Mouse (Mus musculus): ENCODE measurements at regions not wholly inside any gene's neighbourhood (a gene's known extent, or its start where the extent isn't known, plus 50 kb on each side); places are given as distances from the start of the nearest gene placed in this dataset.

GRCm38 (mm10) chr17:85758581-85759098, 70.6 kb upstream of the Six2 start:
- DNase-seq (ENCODE audit: low spot score), result no peak

- no peak for DNase-seq (ENCODE audit: low spot score)
Observed at GRCm38 (mm10) chr17:85757647-85758046, 69.6 kb upstream of the Six2 start.

- no peak for DNase-seq (ENCODE audit: low spot score)
Observed at GRCm38 (mm10) chr17:85755557-85755956, 67.5 kb upstream of the Six2 start.

GRCm38 (mm10) chr17:85748649-85749081, 60.6 kb upstream of the Six2 start:
- no peak for DNase-seq (ENCODE audit: low spot score)

GRCm38 (mm10) chr17:85747976-85748648, 60.0 kb upstream of the Six2 start:
- no peak for DNase-seq (ENCODE audit: low spot score)
